Mouse (Mus musculus) kidney, postnatal 4 days (tissue): Measurements from ENCODE around the gene Raf1.
A peak's percentile ranks its signal among the peaks of the same experiment; 100 is the strongest.
"Not testable (repeated sequence)": the region's sequence is repeated elsewhere in the genome, so short reads cannot be mapped to it uniquely, and the experiment has no call there.

Experiments
- DNase-seq, 2 experiments: peaks; one replicate each; pipeline ENCODE4 v3.0.0; 2021; ENCODE audit warnings: mixed read lengths in 2 of 2

Raf1 gene

DNA sequence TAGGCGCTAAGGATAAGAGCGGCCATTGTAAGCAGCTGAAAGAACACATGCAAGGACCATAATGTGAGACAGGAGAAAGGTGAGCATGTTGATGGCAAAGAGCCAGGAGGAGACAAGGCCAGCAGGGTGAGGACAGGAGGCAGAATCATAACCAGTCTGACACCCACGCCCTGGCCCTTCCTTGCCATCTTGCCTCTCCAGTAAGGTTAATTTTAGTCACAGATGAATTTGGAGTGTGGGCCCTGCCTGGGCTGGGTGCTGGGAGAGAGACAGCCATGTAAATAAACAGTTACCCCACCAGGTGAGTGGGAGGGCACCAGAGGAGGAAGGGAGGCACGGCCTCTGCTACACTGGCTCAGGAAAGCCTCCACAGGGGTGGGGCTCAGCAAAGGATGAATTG is 4.6 kb upstream of the Raf1 start:
- DNase-seq = no peak

DNA sequence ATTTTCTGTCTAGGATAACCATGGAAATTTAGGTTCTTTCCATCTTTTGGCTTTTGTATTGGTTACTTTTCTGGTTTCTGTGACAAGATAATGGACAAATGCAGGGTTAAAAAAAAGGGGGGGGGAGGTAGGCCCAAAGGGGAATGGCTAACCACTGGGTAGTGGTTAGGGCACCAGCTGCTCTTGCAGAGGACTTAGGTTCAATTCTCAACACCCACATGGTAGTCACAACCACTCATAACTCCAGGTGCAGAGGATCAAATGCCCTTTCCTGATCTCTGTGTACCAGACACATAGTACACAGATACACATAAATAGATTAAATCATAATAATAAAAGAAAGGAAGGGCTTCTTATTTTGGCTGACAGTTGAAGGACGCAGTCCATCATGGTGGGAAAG is 1.6 kb upstream of the Raf1 start:
- no peak for DNase-seq

DNA sequence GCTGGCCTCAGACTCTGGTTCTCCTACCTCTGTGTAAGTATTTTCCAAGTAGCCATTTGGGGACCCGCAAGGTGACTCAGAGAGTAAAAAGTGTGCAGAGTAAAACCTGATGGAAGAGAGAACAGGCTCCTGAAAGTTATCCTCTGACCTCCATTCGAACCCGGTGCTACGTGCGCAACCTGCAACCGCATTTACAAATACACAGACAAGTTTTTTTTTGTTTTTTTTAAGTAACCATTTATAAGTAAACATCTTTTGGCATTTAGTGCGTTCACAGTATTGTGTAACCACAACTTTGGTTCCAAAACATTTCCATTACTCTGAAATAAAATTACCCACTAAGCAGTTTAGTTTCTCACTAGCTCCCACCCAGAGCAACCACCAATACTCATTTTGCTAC is 1.0 kb upstream of the Raf1 start:
- DNase-seq = no peak

DNA sequence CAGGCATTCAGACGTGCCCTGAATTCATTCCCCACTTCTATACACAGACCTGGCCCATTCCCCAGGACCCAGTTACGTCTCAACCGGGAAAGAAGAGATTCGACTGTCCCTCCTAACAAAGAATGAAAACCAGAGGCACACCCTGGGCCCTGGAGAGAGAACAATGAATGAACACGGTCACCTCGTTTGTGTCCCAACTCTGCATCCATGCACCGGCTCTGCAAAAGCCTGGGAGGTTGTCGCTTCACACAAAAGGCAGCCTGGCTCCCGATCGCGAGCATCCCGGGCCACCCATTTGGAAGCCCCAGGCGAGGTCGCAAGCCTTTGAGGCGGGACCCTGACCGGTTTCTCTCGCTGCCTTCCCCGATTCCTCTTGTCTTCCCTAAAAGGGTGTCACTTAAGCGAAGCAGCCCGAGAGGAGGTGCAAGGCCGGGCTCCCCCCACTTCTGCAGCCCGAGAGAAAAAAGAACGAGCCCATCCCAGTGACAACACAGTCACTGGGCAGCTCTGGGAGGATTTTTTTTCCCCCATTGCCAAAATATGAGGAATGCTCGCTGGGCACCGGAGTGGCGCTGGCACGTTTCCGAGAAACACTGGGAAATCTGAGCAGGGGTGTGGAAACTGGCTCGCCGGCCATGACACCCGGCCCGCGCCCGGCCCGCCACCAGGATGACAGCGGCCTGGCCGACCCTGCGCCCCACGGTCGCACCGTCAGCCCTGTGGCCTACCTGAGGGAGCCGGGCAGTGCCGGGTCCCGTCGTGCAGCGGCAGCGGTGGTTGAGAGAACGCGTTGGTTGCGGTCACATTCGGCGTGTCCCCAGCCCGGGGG is 713 bp downstream of the Raf1 start:
- DNase-seq = peak; percentile 73 to 84

- peak in 1 of 2 experiments; percentile 33 for DNase-seq
These were observed 1.3 kb downstream of the Raf1 start for GRCm38 (mm10) chr6:115675166-115675507.

- no peak for DNase-seq
These were observed 2.1 kb downstream of the Raf1 start for GRCm38 (mm10) chr6:115674316-115674715.

DNA sequence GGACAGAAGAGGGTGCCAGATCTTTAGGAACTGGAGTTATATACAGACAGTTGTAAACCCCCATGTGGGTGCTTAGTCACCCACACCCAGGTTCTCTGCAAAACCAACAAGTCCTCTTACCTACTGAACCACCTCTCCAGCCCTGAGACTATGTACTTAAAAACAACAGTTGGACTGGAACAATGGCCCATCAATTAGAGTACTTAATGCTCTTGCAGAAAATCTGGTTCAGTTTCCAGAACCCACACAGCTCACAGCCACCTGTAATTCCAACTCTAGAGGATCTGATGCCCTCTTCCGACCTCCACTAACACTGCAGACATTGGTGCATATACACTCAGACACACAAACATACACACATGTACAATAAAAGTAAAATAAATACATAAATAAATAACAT is 3.7 kb downstream of the Raf1 start:
- DNase-seq = no peak

GRCm38 (mm10) chr6:115666641-115667040 is 9.8 kb downstream of the Raf1 start:
- no peak for DNase-seq

GRCm38 (mm10) chr6:115664268-115664667 is 12.2 kb downstream of the Raf1 start:
- no peak for DNase-seq

- no peak for DNase-seq
These were observed 17.6 kb downstream of the Raf1 start for GRCm38 (mm10) chr6:115658802-115659201.

DNA sequence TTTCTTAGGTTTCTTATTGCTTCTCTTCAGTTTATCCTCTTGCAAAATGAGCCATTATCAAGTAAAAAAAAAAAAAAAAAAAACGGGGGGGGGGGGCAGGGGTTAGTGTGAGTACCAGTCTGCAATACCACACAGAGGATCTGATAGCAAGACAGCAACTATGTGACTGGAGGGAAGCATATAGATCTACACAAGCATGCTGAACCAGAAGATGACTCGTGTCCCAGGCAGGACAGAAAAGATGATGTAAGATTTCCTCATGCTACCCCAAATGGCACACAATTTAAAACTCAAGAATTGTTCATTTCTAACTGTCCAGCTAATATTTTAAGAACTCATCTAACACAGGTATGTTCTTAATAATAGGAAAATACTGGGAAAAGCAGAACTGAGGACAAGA is 22.5 kb downstream of the Raf1 start:
- DNase-seq = no peak

GRCm38 (mm10) chr6:115651719-115652118 is 24.7 kb downstream of the Raf1 start:
- DNase-seq = no peak

DNA sequence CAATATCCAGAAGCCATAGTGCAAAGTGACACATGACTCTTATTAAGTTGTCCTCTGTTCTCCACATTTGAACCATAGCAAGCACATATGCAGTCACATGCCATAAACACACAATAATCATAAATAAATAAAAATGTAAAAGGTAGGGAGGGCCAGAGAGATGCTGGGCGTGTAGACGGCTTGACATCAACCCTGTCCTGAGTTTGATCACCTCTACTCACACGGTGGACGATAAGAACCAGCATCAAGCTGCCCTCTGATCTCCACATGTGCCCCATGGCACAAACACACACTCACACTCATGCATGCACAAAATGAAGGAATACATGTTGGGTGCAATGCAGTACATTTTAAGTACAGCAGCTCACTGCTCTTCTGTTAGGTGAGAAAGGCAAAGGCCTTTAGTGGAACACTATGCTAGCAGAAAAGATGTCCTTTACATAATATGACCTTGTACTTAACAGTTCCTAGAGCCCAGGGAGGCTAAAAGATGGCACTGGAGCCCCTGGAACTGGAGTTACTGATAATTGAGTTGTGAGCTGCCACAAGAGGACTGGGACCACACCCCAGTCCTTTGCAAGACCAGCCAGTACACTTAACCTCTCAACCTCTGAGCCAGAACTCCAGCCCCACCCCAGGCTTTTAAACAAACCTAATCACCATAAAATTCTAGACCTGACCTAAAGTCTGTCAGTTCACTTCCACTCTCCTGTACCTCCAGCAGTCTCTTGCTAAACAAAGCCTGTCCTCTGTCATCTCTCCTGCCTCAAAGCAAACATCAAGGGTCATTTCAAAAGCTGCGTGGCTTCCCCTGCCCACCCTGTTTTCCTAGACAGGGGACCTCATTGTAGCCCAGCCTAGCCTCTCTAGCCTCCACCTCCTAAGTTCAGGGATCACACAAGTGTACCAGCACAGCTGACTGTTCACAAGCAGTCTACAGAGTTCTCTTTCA is 25.7 kb downstream of the Raf1 start:
- peak in 1 of 2 experiments; percentile 7 for DNase-seq

GRCm38 (mm10) chr6:115649792-115650365 is 26.6 kb downstream of the Raf1 start:
- DNase-seq = no peak

DNA sequence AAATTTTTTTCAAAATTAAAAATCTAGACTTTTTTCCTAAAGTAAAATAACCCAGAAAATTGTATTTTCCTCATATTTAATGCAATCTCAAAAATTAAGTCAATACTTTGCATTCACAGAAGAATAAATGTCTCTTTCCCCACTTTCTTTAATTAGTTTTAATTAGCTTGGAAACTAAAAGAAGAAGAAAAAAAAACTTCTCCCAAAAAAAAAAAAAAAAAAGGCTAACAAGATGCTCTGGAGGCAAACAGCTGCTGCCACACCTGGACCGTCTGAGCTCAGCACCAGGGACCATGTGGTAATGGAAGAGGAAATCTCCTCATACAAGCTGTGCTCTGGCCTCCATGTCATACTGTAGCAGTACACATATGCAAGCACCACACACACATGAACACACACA is 33.1 kb downstream of the Raf1 start:
- DNase-seq = no peak

DNA sequence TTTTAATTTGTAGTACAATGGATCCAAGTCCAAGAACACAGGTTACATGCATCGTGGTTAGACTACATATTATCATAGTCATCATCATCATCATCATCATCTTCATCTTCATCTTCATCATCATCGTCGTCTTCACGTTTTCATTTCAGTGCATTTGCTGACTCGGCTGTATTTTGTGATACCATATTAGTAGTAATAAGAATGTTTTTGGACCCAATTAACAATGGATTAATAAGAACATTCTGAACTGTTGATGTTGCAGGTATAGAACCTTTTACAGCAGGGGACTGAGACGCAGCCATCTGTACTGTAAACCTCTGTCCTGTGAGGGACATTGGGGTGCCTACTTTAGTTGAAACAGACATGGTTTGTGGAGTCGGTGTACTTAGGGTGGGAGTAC is 38.2 kb downstream of the Raf1 start:
- not testable (repeated sequence) for DNase-seq

GRCm38 (mm10) chr6:115634015-115634414 is 42.4 kb downstream of the Raf1 start:
- DNase-seq = no peak

- DNase-seq = peak in 1 of 2 experiments; percentile 35
These were observed 45.2 kb downstream of the Raf1 start for GRCm38 (mm10) chr6:115631056-115631795.

- no peak for DNase-seq
These were observed 50.3 kb downstream of the Raf1 start for GRCm38 (mm10) chr6:115626121-115626520.

DNA sequence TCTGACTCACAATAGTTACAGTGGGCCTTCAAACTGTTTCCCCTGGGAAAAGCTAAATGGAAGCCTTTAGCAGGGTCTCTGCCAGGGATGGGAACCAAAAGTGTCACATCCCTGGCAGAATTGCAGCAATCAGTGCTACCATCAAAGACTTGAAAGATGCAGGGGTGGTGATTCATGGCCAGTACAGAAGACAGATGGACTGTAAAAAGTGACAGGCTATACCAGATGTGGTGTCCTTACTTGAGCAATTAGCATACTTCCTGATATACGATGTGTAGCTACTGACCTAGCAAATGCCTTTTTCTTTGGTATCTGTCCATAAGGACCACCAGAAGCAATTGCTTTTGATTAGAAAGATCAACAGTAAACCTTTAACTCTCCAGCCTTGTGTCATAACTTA is 55.5 kb downstream of the Raf1 start:
- no peak for DNase-seq

DNA sequence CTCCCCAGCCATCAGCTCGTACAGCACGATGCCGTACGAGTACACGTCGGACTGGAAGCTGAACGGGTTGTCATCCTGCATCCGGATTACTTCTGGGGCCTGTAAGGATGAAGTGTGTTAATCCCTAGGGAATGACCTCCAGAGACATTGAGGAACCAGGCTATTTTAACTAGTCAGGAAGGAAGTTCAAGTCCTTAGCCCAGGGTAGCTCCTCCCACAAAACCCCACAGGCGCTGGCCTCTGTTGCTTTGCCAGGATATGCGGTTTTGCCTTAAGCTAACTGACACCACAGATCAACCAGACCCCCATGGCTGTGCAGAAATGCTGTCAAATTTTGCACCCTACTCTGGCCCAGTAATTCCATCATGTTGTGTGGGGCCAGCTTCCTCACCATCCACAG is 56.6 kb downstream of the Raf1 start:
- peak in 1 of 2 experiments; percentile 34 for DNase-seq

- DNase-seq = no peak
These were observed 60.5 kb downstream of the Raf1 start for GRCm38 (mm10) chr6:115615983-115616382.

DNA sequence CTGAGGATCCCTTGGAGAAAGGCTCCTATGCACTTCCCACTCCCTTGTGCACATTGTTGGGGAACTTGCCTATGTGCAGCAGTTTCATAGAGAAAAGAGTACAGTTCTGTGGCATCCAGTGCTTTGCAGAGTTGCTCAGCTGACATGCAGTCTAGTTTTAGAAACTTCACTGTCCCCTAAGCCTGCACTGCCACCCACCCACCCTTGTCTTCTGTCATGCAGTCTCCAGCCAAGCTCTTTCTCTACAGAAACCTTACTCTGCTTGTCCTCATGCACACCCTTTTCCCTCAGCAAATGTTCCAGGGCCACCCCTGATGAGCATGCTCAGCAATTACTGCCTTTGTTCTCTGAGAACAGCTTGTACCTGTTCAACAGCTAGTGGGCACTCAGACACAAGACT is 62.6 kb downstream of the Raf1 start:
- DNase-seq = no peak
